Mouse (Mus musculus) heart, postnatal 0 days (tissue): ENCODE measurements around the gene Ncaph. TPM values are rescaled to one million over a fixed set of nuclear protein-coding genes. Genes with fewer than 3 reads are reported as not detected.
"Not testable (repeated sequence)": the region's sequence is repeated elsewhere in the genome, so short reads cannot be mapped to it uniquely, and the experiment has no call there.

Experiments used
- ATAC-seq: fragments of 200-750 bp; cut with Nextera tagmentation; 2 replicates; pipeline ENCODE4 v1.8.0; 2017; ENCODE audit warnings: low read depth, moderate number of reproducible peaks, moderate library complexity; ENCODE audit not compliant: insufficient read depth
- DNase-seq: peaks from one replicate; pipeline ENCODE4 v3.0.0-alpha.2; 2016; ENCODE audit warnings: low spot score
- H3K27ac ChIP-seq: fragments of 300-500 bp; sonication (generic); 2 replicates; pipeline ENCODE4 v1.5.1; 2014; ENCODE audit warnings: low read depth, mild to moderate bottlenecking
- H3K27me3 ChIP-seq: fragments of 300-500 bp; sonication (generic); 2 replicates; pipeline ENCODE4 v1.6.1; 2014; ENCODE audit warnings: low read length, mixed read lengths; ENCODE audit not compliant: control insufficient read depth, insufficient read depth
- H3K36me3 ChIP-seq: fragments of 300-500 bp; sonication (generic); replicated peaks from 2 replicates; pipeline ENCODE4 v1.6.1; 2014; ENCODE audit warnings: low read length, mixed read lengths; ENCODE audit not compliant: control insufficient read depth, insufficient read depth
- H3K4me1 ChIP-seq: fragments of 300-500 bp; sonication (generic); 2 replicates; pipeline ENCODE4 v1.6.1; 2014; ENCODE audit warnings: antibody characterized with exemption; ENCODE audit not compliant: control insufficient read depth, insufficient read depth
- H3K4me2 ChIP-seq: fragments of 300-500 bp; sonication (generic); 2 replicates; pipeline ENCODE4 v1.6.1; 2014; ENCODE audit warnings: low read depth, mild to moderate bottlenecking, low read length, moderate library complexity
- H3K4me3 ChIP-seq: fragments of 300-500 bp; sonication (generic); 2 replicates; pipeline ENCODE4 v1.5.1; 2014; ENCODE audit warnings: low read depth, low read length
- H3K9ac ChIP-seq: fragments of 300-500 bp; sonication (generic); replicated peaks from 2 replicates; pipeline ENCODE4 v1.6.1; 2014; ENCODE audit warnings: low read depth, low read length, mixed read lengths
- H3K9me3 ChIP-seq: fragments of 300-500 bp; sonication (generic); replicated peaks from 2 replicates; pipeline ENCODE4 v1.6.1; 2016; ENCODE audit warnings: low read length; ENCODE audit not compliant: control insufficient read depth
- CTCF ChIP-seq: IDR thresholded peaks from 2 replicates; pipeline ENCODE4 v1.5.1; 2016; ENCODE audit warnings: antibody characterized with exemption, control low read depth, low read depth
- EP300 ChIP-seq: IDR thresholded peaks from 2 replicates; pipeline ENCODE4 v1.6.1; 2016; ENCODE audit warnings: antibody characterized with exemption, low read depth
- WGBS: fragments of 180-500 bp; shearing (Covaris S2); extraction: QIAGEN DNeasy Blood & Tissue Kit; methylation state at CpG from one replicate; pipeline ENCODE4 v1.1.7; 2014; 5-methylcytosine and 5-hydroxymethylcytosine counted together
- polyA plus RNA-seq: library from polyadenylated mRNA; unstranded; fragments of >200 nt; fragmentation: Nextera tagmentation; extraction: Ambion mirVana; gene quantifications from 2 replicates; pipeline ENCODE4 v1.2.1, GENCODE M21; 2015
- total RNA-seq: library from RNA; depleted of rRNA; stranded (reverse); fragments of >200 nt; gene quantifications from 2 replicates; pipeline ENCODE4 v1.2.3, GENCODE M21; 2014; ENCODE audit warnings: low replicate concordance

The Ncaph gene
- total and polyA plus RNA-seq, 2 experiments from 2014 or later = 14.7 to 17.0 TPM

GRCm38 (mm10) chr2:127080591-127081218, 53.0 kb downstream of the Ncaph start:
- Histone ChIP-seq H3K9ac (no peak overlapping the region), H3K4me1 (no peaks in the 10 kb centered on the region), H3K27ac (no peak overlapping the region), H3K9me3 (no peaks in the 10 kb centered on the region), H3K4me3 (no peak overlapping the region), H3K27me3 (no peaks in the 10 kb centered on the region), H3K4me2 (no peak overlapping the region), H3K36me3 (peaks cover 2% of the 10 kb centered on the region; the same call in 1 of the 2 replicates)
- no peak for TF ChIP-seq CTCF
- TF ChIP-seq EP300 = no peak
- DNase-seq = no peak
- ATAC-seq = no peak
- 68% methylated on average over 11 of the region's 11 CpGs for WGBS

- WGBS = 87% methylated on average over 11 of the region's 11 CpGs
- no peak overlapping the region for H3K4me2 ChIP-seq
- no peak overlapping the region for H3K9ac ChIP-seq
- H3K27me3 ChIP-seq = no peaks in the 10 kb centered on the region
- no peak for DNase-seq
- no peak for ATAC-seq
- H3K4me3 ChIP-seq = no peak overlapping the region
- no peak overlapping the region for H3K27ac ChIP-seq
- no peak for TF ChIP-seq EP300
- TF ChIP-seq CTCF = no peak
- H3K9me3 ChIP-seq = no peaks in the 10 kb centered on the region
- no peaks in the 10 kb centered on the region; the same call in 1 of the 2 replicates for H3K36me3 ChIP-seq
- no peaks in the 10 kb centered on the region for H3K4me1 ChIP-seq
These were observed 53.7 kb downstream of the Ncaph start for GRCm38 (mm10) chr2:127079881-127080590.

- not testable (repeated sequence) for H3K27ac ChIP-seq, H3K9ac ChIP-seq, H3K36me3 ChIP-seq, H3K4me3 ChIP-seq, H3K4me2 ChIP-seq, H3K4me1 ChIP-seq, ATAC-seq, H3K9me3 ChIP-seq, H3K27me3 ChIP-seq, DNase-seq
- WGBS = 50% methylated on average over 2 of the region's 2 CpGs
These were observed 54.7 kb downstream of the Ncaph start for GRCm38 (mm10) chr2:127079066-127079465.

- Histone ChIP-seq H3K27me3 (no peaks in the 10 kb centered on the region), H3K4me2 (no peak overlapping the region), H3K27ac (no peak overlapping the region), H3K4me3 (no peak overlapping the region), H3K9me3 (no peaks in the 10 kb centered on the region), H3K4me1 (no peaks in the 10 kb centered on the region), H3K36me3 (no peaks in the 10 kb centered on the region; the same call in 1 of the 2 replicates), H3K9ac (no peak overlapping the region)
- 70% methylated on average over 9 of the region's 9 CpGs for WGBS
- no peak for TF ChIP-seq CTCF
- no peak for TF ChIP-seq EP300
- ATAC-seq (no peak), DNase-seq (no peak)
These were observed 56.1 kb downstream of the Ncaph start for GRCm38 (mm10) chr2:127077611-127078010.

- ATAC-seq (no peak), DNase-seq (no peak)
- Histone ChIP-seq H3K36me3 (no peaks in the 10 kb centered on the region), H3K4me3 (no peak overlapping the region), H3K4me1 (no peaks in the 10 kb centered on the region), H3K27me3 (no peaks in the 10 kb centered on the region), H3K4me2 (no peak overlapping the region), H3K27ac (no peak overlapping the region), H3K9ac (no peak overlapping the region), H3K9me3 (no peaks in the 10 kb centered on the region)
- TF ChIP-seq EP300 (no peak), CTCF (no peak)
- 85% methylated on average over 2 of the region's 2 CpGs for WGBS
These were observed 59.6 kb downstream of the Ncaph start for GRCm38 (mm10) chr2:127074116-127074515.
